Mouse (Mus musculus) embryonic facial prominence, embryonic 13.5 days (tissue): ENCODE data around the gene Gm49337. TPM values are rescaled to one million over a fixed set of nuclear protein-coding genes. Genes with fewer than 3 reads are reported as not detected.
A peak's percentile ranks its signal among the peaks of the same experiment; 100 is the strongest.
"Not testable (repeated sequence)": the region's sequence is repeated elsewhere in the genome, so short reads cannot be mapped to it uniquely, and the experiment has no call there.

Source experiments
- ATAC-seq: fragments of 200-750 bp; cut with Nextera tagmentation; 2 replicates; pipeline ENCODE4 v1.8.0; 2017; ENCODE audit warnings: low read depth; ENCODE audit not compliant: insufficient number of reproducible peaks, insufficient read depth, low FRiP score, low TSS enrichment
- H3K27ac ChIP-seq: fragments of 300-500 bp; sonication (generic); 2 replicates; pipeline ENCODE4 v1.5.1; 2015; ENCODE audit warnings: moderate library complexity, mild to moderate bottlenecking, inconsistent platforms
- H3K27me3 ChIP-seq: fragments of 300-500 bp; sonication (generic); 2 replicates; pipeline ENCODE4 v1.6.1; 2015; ENCODE audit warnings: mild to moderate bottlenecking, inconsistent platforms
- H3K36me3 ChIP-seq: fragments of 300-500 bp; sonication (generic); 2 replicates; pipeline ENCODE4 v1.6.1; 2015; ENCODE audit warnings: mild to moderate bottlenecking, inconsistent platforms
- H3K4me1 ChIP-seq: fragments of 300-500 bp; sonication (generic); 2 replicates; pipeline ENCODE4 v1.6.1; 2015; ENCODE audit warnings: inconsistent platforms
- H3K4me2 ChIP-seq: fragments of 300-500 bp; sonication (generic); 2 replicates; pipeline ENCODE4 v1.6.1; 2015; ENCODE audit warnings: moderate library complexity, mild to moderate bottlenecking, inconsistent platforms
- H3K4me3 ChIP-seq: fragments of 300-500 bp; sonication (generic); 2 replicates; pipeline ENCODE4 v1.5.1; 2015; ENCODE audit warnings: mild to moderate bottlenecking, inconsistent platforms
- H3K9ac ChIP-seq: fragments of 300-500 bp; sonication (generic); 2 replicates; pipeline ENCODE4 v1.6.1; 2015; ENCODE audit warnings: mild to moderate bottlenecking, inconsistent platforms
- H3K9me3 ChIP-seq: fragments of 300-500 bp; sonication (generic); 2 replicates; pipeline ENCODE4 v1.6.1; 2016; ENCODE audit warnings: inconsistent platforms
- WGBS: fragments of 180-500 bp; shearing (Covaris S2); methylation state at CpG from one replicate; pipeline ENCODE4 v1.1.7; 2015; ENCODE audit warnings: mixed read lengths; 5-methylcytosine and 5-hydroxymethylcytosine counted together
- polyA plus RNA-seq: library from polyadenylated mRNA; unstranded; fragments of >200 nt; fragmentation: Nextera tagmentation; extraction: Ambion mirVana; gene quantifications from 2 replicates; pipeline ENCODE4 v1.2.1, GENCODE M21; 2015

Gm49337 gene
- polyA plus RNA-seq, 1 experiment from 2014 or later: not detected

- Histone ChIP-seq H3K4me1 (0 out of 2 replicates have a peak, but pooled peaks cover 4% of the 10 kb centered on the region), H3K4me2 (no peak overlapping the region), H3K27ac (no peak overlapping the region), H3K4me3 (no peak overlapping the region), H3K9ac (no peak overlapping the region), H3K9me3 (no peaks in the 10 kb centered on the region), H3K27me3 (no peaks in the 10 kb centered on the region), H3K36me3 (no peaks in the 10 kb centered on the region)
- 32% methylated on average over 2 of the region's 2 CpGs for WGBS
- no peak for ATAC-seq
These were observed 43.9 kb downstream of the Gm49337 start for GRCm38 (mm10) chr4:116217046-116217445.

- 91% methylated on average over 1 of the region's 1 CpGs for WGBS
- not testable (repeated sequence) for H3K27me3 ChIP-seq, H3K9ac ChIP-seq, H3K27ac ChIP-seq, H3K4me2 ChIP-seq, H3K4me1 ChIP-seq, H3K4me3 ChIP-seq, H3K36me3 ChIP-seq, H3K9me3 ChIP-seq, ATAC-seq
These were observed 44.5 kb downstream of the Gm49337 start for GRCm38 (mm10) chr4:116217661-116218060.

- Histone ChIP-seq H3K9ac (no peak overlapping the region), H3K9me3 (no peaks in the 10 kb centered on the region), H3K4me2 (no peak overlapping the region), H3K36me3 (no peaks in the 10 kb centered on the region), H3K4me3 (no peak overlapping the region), H3K4me1 (0 out of 2 replicates have a peak, but pooled peaks cover 4% of the 10 kb centered on the region), H3K27ac (peak overlapping the region; percentile 100; the same call in 1 of the 2 replicates), H3K27me3 (no peaks in the 10 kb centered on the region)
- no peak for ATAC-seq
- 84% methylated on average over 1 of the region's 1 CpGs for WGBS
These were observed 45.9 kb downstream of the Gm49337 start for GRCm38 (mm10) chr4:116219056-116219455.

GRCm38 (mm10) chr4:116220071-116220650, 47.0 kb downstream of the Gm49337 start:
- Histone ChIP-seq H3K9me3 (no peaks in the 10 kb centered on the region), H3K9ac (peak overlapping the region; percentile 96), H3K4me1 (0 out of 2 replicates have a peak, but pooled peaks cover 4% of the 10 kb centered on the region), H3K27me3 (no peaks in the 10 kb centered on the region), H3K4me2 (peak overlapping the region; percentile 66), H3K4me3 (peak overlapping the region; percentile 70), H3K27ac (peak overlapping the region; percentile 100), H3K36me3 (no peaks in the 10 kb centered on the region)
- ATAC-seq: no peak
- 2% methylated on average over 6 of the region's 6 CpGs for WGBS

- no peaks in the 10 kb centered on the region for H3K27me3 ChIP-seq
- H3K36me3 ChIP-seq: no peaks in the 10 kb centered on the region
- peak overlapping the region; percentile 66 for H3K4me2 ChIP-seq
- peak overlapping the region; percentile 96 for H3K9ac ChIP-seq
- 0 out of 2 replicates have a peak, but pooled peaks cover 4% of the 10 kb centered on the region for H3K4me1 ChIP-seq
- ATAC-seq: peak; percentile 54
- peak overlapping the region; percentile 100 for H3K27ac ChIP-seq
- no peaks in the 10 kb centered on the region for H3K9me3 ChIP-seq
- under 1% methylated on average over 21 of the region's 26 CpGs for WGBS
- H3K4me3 ChIP-seq: peak overlapping the region; percentile 70
These were observed 47.6 kb downstream of the Gm49337 start for GRCm38 (mm10) chr4:116220780-116221139.

- H3K27me3 ChIP-seq: no peaks in the 10 kb centered on the region
- 1% methylated on average over 51 of the region's 53 CpGs for WGBS
- H3K4me1 ChIP-seq: 0 out of 2 replicates have a peak, but pooled peaks cover 4% of the 10 kb centered on the region
- no peaks in the 10 kb centered on the region for H3K36me3 ChIP-seq
- H3K27ac ChIP-seq: peak within 1 kb of the TSS; percentile 100
- peak within 1 kb of the TSS; percentile 66 for H3K4me2 ChIP-seq
- H3K9ac ChIP-seq: peak within 1 kb of the TSS; percentile 96
- H3K4me3 ChIP-seq: peak within 1 kb of the TSS; percentile 70
- peak; percentile 100 for ATAC-seq
- no peaks in the 10 kb centered on the region for H3K9me3 ChIP-seq
These were observed 48.1 kb downstream of the Gm49337 start, which contains the start of gene Pik3r3 for GRCm38 (mm10) chr4:116221140-116221851. Gene Pik3r3, plus strand, starts transcription at chr4:116221618.

- H3K27ac ChIP-seq: peak overlapping the region; percentile 100
- no peaks in the 10 kb centered on the region for H3K36me3 ChIP-seq
- peak overlapping the region; percentile 66 for H3K4me2 ChIP-seq
- peak overlapping the region; percentile 96 for H3K9ac ChIP-seq
- no peak for ATAC-seq
- H3K4me1 ChIP-seq: peaks cover 7% of the 10 kb centered on the region; the same call in 1 of the 2 replicates
- peak overlapping the region; percentile 70 for H3K4me3 ChIP-seq
- no peaks in the 10 kb centered on the region for H3K9me3 ChIP-seq
- WGBS: under 1% methylated on average over 23 of the region's 23 CpGs
- H3K27me3 ChIP-seq: no peaks in the 10 kb centered on the region
These were observed 49.0 kb downstream of the Gm49337 start for GRCm38 (mm10) chr4:116221996-116222842.

- peak overlapping the region; percentile 70 for H3K4me3 ChIP-seq
- H3K9ac ChIP-seq: peak overlapping the region; percentile 96
- H3K36me3 ChIP-seq: no peaks in the 10 kb centered on the region
- WGBS: 2% methylated on average over 6 of the region's 6 CpGs
- H3K4me1 ChIP-seq: peaks cover 7% of the 10 kb centered on the region; the same call in 1 of the 2 replicates
- H3K27ac ChIP-seq: peak overlapping the region; percentile 100
- no peak for ATAC-seq
- H3K4me2 ChIP-seq: peak overlapping the region; percentile 66
- no peaks in the 10 kb centered on the region for H3K27me3 ChIP-seq
- H3K9me3 ChIP-seq: no peaks in the 10 kb centered on the region
These were observed 49.6 kb downstream of the Gm49337 start for GRCm38 (mm10) chr4:116222843-116223119.

GRCm38 (mm10) chr4:116243377-116243776, 70.2 kb downstream of the Gm49337 start:
- no peak for ATAC-seq
- no peak overlapping the region for H3K9ac ChIP-seq
- WGBS: 72% methylated on average over 3 of the region's 3 CpGs

GRCm38 (mm10) chr4:116244240-116244639, 71.1 kb downstream of the Gm49337 start:
- Histone ChIP-seq H3K9ac (no peak overlapping the region), H3K36me3 (0 out of 2 replicates have a peak, but pooled peaks cover 10% of the 10 kb centered on the region), H3K9me3 (no peaks in the 10 kb centered on the region), H3K4me1 (no peaks in the 10 kb centered on the region), H3K27ac (no peak overlapping the region), H3K4me2 (no peak overlapping the region), H3K4me3 (no peak overlapping the region), H3K27me3 (no peaks in the 10 kb centered on the region)
- ATAC-seq: no peak
- WGBS: 77% methylated on average over 2 of the region's 2 CpGs

More at GRCm38 (mm10) chr4:116243377-116243776, 70.2 kb downstream of the Gm49337 start:
- H3K4me1 ChIP-seq: no peaks in the 10 kb centered on the region
- no peaks in the 10 kb centered on the region for H3K27me3 ChIP-seq
- H3K9me3 ChIP-seq: no peaks in the 10 kb centered on the region
- H3K4me2 ChIP-seq: no peak overlapping the region
- H3K36me3 ChIP-seq: 0 out of 2 replicates have a peak, but pooled peaks cover 12% of the 10 kb centered on the region
- H3K4me3 ChIP-seq: no peak overlapping the region
- no peak overlapping the region for H3K27ac ChIP-seq

GRCm38 (mm10) chr4:116245926-116246325, 72.7 kb downstream of the Gm49337 start:
- H3K4me3 ChIP-seq, H3K36me3 ChIP-seq, ATAC-seq, H3K4me2 ChIP-seq, H3K27ac ChIP-seq, H3K4me1 ChIP-seq, H3K27me3 ChIP-seq, H3K9ac ChIP-seq, H3K9me3 ChIP-seq: not testable (repeated sequence)
- WGBS: 56% methylated on average over 3 of the region's 3 CpGs
